Mouse (Mus musculus) heart, adult 2 months (tissue): ENCODE results near the gene Syt7. TPM values are rescaled to one million over a fixed set of nuclear protein-coding genes. Genes with fewer than 3 reads are reported as not detected.
A peak's percentile ranks its signal among the peaks of the same experiment; 100 is the strongest.

ENCODE experiments used
- DNase-seq, 2 experiments: peaks; one replicate each; pipeline ENCODE4 v3.0.0; 2021
- H3K27ac ChIP-seq: fragments of 200-600 bp; 2 replicates; pipeline ENCODE4 v1.8.1; 2022
- H3K27me3 ChIP-seq: fragments of 200-500 bp; 2 replicates; pipeline ENCODE4 v1.6.1; 2012; ENCODE audit warnings: mild to moderate bottlenecking, low read length, inconsistent platforms, mixed read lengths; ENCODE audit not compliant: control insufficient read depth, insufficient read depth
- H3K36me3 ChIP-seq: fragments of 200-500 bp; 2 replicates; pipeline ENCODE4 v1.6.1; 2012; ENCODE audit warnings: low read length, inconsistent platforms; ENCODE audit not compliant: control insufficient read depth, insufficient read depth
- H3K4me1 ChIP-seq: fragments of 200-500 bp; 2 replicates; pipeline ENCODE4 v1.6.1; 2011; ENCODE audit warnings: low read length; ENCODE audit not compliant: control insufficient read depth, insufficient read depth
- H3K4me3 ChIP-seq: fragments of 200-600 bp; 2 replicates; pipeline ENCODE4 v1.8.1; 2022
- H3K79me2 ChIP-seq: fragments of 200-500 bp; replicated peaks from 2 replicates; pipeline ENCODE4 v1.6.1; 2012; ENCODE audit warnings: mild to moderate bottlenecking, inconsistent platforms, low read length, moderate library complexity, mixed read lengths; ENCODE audit not compliant: control insufficient read depth, insufficient read depth
- H3K9ac ChIP-seq: fragments of 200-500 bp; 2 replicates; pipeline ENCODE4 v1.6.1; 2012; ENCODE audit warnings: low read depth, mild to moderate bottlenecking, control low read depth, inconsistent platforms, low read length, mixed read lengths
- CTCF ChIP-seq: fragments of 200-600 bp; IDR thresholded peaks from 2 replicates; pipeline ENCODE4 v1.8.1; 2022; ENCODE audit warnings: antibody characterized with exemption, mild to moderate bottlenecking, moderate library complexity
- EP300 ChIP-seq: fragments of 200-500 bp; IDR thresholded peaks from 2 replicates; pipeline ENCODE4 v1.6.1; 2011; ENCODE audit warnings: low read depth, low read length, control low read depth; ENCODE audit not compliant: insufficient read depth
- POLR2A ChIP-seq: fragments of 200-500 bp; IDR thresholded peaks from 2 replicates; pipeline ENCODE4 v1.6.1; 2011; ENCODE audit warnings: mild to moderate bottlenecking, low read depth, low read length, control low read depth; ENCODE audit not compliant: insufficient read depth
- WGBS: fragments of 180-500 bp; shearing (Covaris S2); methylation state at CpG from one replicate; pipeline ENCODE4 v1.1.7; 2018; 5-methylcytosine and 5-hydroxymethylcytosine counted together
- intact Hi-C: fragments of 180-260 bp; cut with DNase I; formaldehyde crosslinking; loops from one replicate; pipeline ENCODE4 v1.15.1; 2025
- polyA plus RNA-seq: library from polyadenylated mRNA; depleted of rRNA; stranded (reverse); fragments of >200 nt; gene quantifications from 2 replicates; pipeline ENCODE4 v1.2.3, GENCODE M21; 2012
- total RNA-seq, 2 experiments: library from RNA; stranded (reverse); gene quantifications; 2 replicates each; pipeline ENCODE4 v1.2.3; 2021

Syt7 gene
- total and polyA plus RNA-seq, 3 experiments, result 17.6 to 38.6 (median 35.7) TPM

DNA sequence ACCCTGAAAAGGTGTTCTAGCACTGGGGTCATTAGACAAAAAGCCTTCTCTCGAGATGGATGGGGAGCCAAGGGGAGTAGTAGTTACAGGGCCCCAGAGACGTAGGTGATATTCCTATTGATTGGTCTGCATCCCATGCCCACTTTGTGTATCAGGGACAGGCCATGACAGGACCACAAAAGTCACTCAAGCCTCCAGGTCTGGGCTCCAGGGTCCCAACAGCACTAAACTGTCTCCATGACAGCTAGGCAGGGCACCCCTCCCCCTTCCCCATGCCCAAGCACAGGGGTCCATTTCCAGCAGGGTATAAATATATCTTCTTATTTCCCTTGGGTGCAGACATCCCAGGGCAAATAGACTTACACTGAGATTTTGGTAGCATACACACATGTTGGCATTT is 8.1 kb downstream of the Syt7 start:
- no peak for DNase-seq
- H3K27me3 ChIP-seq, result no peaks in the 10 kb centered on the region
- intact Hi-C loops, result loop anchor here (2.0 kb wide), 1 partner anchor 18 kb away; no protein-coding TSS in a partner anchor
- WGBS, result 82% methylated on average over 2 of the region's 2 CpGs
- H3K9ac ChIP-seq, result no peak overlapping the region
- no peak overlapping the region for H3K27ac ChIP-seq
- no peak for TF ChIP-seq POLR2A
- TF ChIP-seq CTCF, result no peak
- no peak for TF ChIP-seq EP300
- no peaks in the 10 kb centered on the region; the same call in 1 of the 2 replicates for H3K79me2 ChIP-seq
- H3K4me1 ChIP-seq, result no peaks in the 10 kb centered on the region; the same call in 1 of the 2 replicates
- no peaks in the 10 kb centered on the region for H3K36me3 ChIP-seq
- H3K4me3 ChIP-seq, result no peak overlapping the region

GRCm38 (mm10) chr19:10397479-10398153 is 8.7 kb downstream of the Syt7 start:
- no peak overlapping the region for H3K9ac ChIP-seq
- intact Hi-C loops, result loop anchor here (2.0 kb wide), 1 partner anchor 17 kb away; no protein-coding TSS in a partner anchor
- H3K27me3 ChIP-seq, result no peaks in the 10 kb centered on the region
- WGBS, result 37% methylated on average over 8 of the region's 8 CpGs
- DNase-seq, result peak in 1 of 2 experiments; percentile 45
- H3K4me1 ChIP-seq, result no peaks in the 10 kb centered on the region; the same call in 1 of the 2 replicates
- no peak overlapping the region for H3K4me3 ChIP-seq
- H3K36me3 ChIP-seq, result no peaks in the 10 kb centered on the region
- no peaks in the 10 kb centered on the region; the same call in 1 of the 2 replicates for H3K79me2 ChIP-seq
- peak overlapping the region; percentile 33; the same call in 1 of the 2 replicates for H3K27ac ChIP-seq
- no peak for TF ChIP-seq POLR2A
- TF ChIP-seq EP300, result no peak
- no peak for TF ChIP-seq CTCF

DNA sequence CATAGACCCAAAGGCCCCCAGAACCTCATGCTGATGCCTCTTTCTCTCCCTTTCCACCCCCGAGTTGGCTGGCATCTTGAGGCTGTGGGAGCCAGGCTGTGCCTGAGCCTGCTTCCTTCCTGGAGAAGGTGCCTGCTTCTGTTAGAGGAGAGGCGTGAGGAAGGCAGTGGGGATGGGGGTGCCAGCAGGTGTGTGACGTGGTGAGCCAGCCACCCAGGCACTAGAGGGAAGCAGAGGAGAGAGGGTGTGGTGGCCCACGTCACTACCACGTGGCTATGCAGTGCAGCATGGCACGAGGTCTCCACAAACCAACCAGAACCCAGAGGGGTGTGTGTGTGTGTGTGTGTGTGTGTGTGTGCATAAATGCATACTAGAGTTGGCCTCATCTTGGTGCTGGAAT is 9.4 kb downstream of the Syt7 start:
- WGBS, result 49% methylated on average over 6 of the region's 6 CpGs
- intact Hi-C loops, result no loop called here

GRCm38 (mm10) chr19:10402771-10403494 is 14.0 kb downstream of the Syt7 start:
- Histone ChIP-seq H3K9ac (no peak overlapping the region), H3K4me3 (no peak overlapping the region), H3K27me3 (no peaks in the 10 kb centered on the region), H3K36me3 (no peaks in the 10 kb centered on the region), H3K79me2 (no peaks in the 10 kb centered on the region; the same call in 1 of the 2 replicates), H3K27ac (no peak overlapping the region), H3K4me1 (no peaks in the 10 kb centered on the region; the same call in 1 of the 2 replicates)
- 22% methylated on average over 16 of the region's 16 CpGs for WGBS
- intact Hi-C loops, result no loop called here
- TF ChIP-seq EP300, result peak; percentile 68; the same call in 1 of the 2 replicates
- peak; percentile 56 for TF ChIP-seq CTCF
- TF ChIP-seq POLR2A, result no peak
- DNase-seq, result peak; percentile 40 to 62

More for the DNA sequence above, 9.4 kb downstream of the Syt7 start:
- H3K9ac ChIP-seq, result no peak overlapping the region
- no peaks in the 10 kb centered on the region; the same call in 1 of the 2 replicates for H3K4me1 ChIP-seq
- DNase-seq, result no peak
- H3K79me2 ChIP-seq, result no peaks in the 10 kb centered on the region; the same call in 1 of the 2 replicates
- H3K4me3 ChIP-seq, result no peak overlapping the region
- H3K27me3 ChIP-seq, result no peaks in the 10 kb centered on the region
- no peak for TF ChIP-seq EP300
- no peak for TF ChIP-seq POLR2A
- TF ChIP-seq CTCF, result no peak
- no peaks in the 10 kb centered on the region for H3K36me3 ChIP-seq
- H3K27ac ChIP-seq, result peak overlapping the region; percentile 33; the same call in 1 of the 2 replicates

DNA sequence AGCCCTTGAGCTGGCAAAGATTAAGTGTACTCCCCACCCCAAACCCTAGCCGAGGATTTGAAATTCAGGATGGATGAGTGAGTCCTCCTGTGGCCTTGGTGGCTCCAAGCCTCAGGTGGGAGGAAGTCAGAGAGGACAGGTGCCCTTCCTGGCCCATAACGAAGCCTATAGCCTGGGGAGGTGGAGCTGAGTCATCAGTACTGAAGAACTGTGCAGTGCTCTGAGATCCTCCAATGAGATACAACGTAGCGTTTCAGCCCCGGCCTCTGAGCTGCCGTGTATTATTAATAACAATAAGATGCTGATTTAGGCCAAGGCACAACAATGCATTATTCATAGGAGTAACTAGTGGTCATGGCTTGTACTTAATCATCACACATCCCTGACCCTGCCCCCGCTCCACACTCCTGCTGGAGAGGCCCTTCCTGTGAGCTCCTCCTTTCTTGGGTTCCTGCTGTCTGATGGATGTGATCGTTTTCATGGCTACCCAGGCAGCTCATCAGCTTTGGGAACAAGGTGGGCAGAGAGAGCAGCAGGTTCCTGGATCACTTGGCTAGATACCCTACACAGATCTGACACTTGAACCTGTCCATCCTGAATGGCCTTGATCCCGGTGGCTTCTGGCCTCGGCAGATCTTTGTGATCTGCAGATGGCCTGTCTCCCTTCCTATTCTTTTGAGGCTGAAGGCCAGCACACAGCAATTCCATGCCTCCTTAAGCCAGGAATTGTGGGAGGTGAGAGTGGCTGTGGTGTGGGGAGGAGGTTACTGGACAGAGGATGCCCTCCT is 14.9 kb downstream of the Syt7 start:
- intact Hi-C loops, result no loop called here
- DNase-seq, result no peak
- 77% methylated on average over 10 of the region's 10 CpGs for WGBS

More for the DNA sequence above, 14.9 kb downstream of the Syt7 start:
- H3K27ac ChIP-seq, result no peak overlapping the region
- no peak for TF ChIP-seq EP300
- no peak for TF ChIP-seq POLR2A
- TF ChIP-seq CTCF, result no peak
- no peak overlapping the region for H3K4me3 ChIP-seq
- no peak overlapping the region for H3K9ac ChIP-seq
- no peaks in the 10 kb centered on the region for H3K36me3 ChIP-seq
- no peaks in the 10 kb centered on the region for H3K27me3 ChIP-seq
- no peaks in the 10 kb centered on the region; the same call in 1 of the 2 replicates for H3K79me2 ChIP-seq
- no peaks in the 10 kb centered on the region for H3K4me1 ChIP-seq
